Mouse (Mus musculus): ENCODE data around the gene Nr2f1. TPM values are rescaled to one million over a fixed set of nuclear protein-coding genes. Genes with fewer than 3 reads are reported as not detected.
A peak's percentile ranks its signal among the peaks of the same experiment; 100 is the strongest.
"Not testable (repeated sequence)": the region's sequence is repeated elsewhere in the genome, so short reads cannot be mapped to it uniquely, and the experiment has no call there.

The Nr2f1 gene
- 6.0 and 13.8 TPM in 2 replicates for polyA plus RNA-seq (2016; fragmentation: Nextera tagmentation; extraction: Ambion mirVana)

GRCm38 (mm10) chr13:78199642-78200160 lies at the start of gene Nr2f1:
Gene Nr2f1, minus strand, starts transcription at chr13:78199757.
- Histone ChIP-seq H3K4me3 (peak within 1 kb of the TSS; percentile 88), H3K9me3 (no peaks in the 10 kb centered on the region)
- 2% methylated on average over 14 of the region's 14 CpGs for WGBS

GRCm38 (mm10) chr13:78221680-78222079 lies 22.1 kb upstream of the Nr2f1 start:
- H3K27ac ChIP-seq = no peak overlapping the region
- H3K9me3 ChIP-seq = no peaks in the 10 kb centered on the region
- WGBS = 88% methylated on average over 3 of the region's 3 CpGs
- no peaks in the 10 kb centered on the region for H3K36me3 ChIP-seq
- H3K27me3 ChIP-seq (ENCODE audit: insufficient read depth, poor library complexity, severe bottlenecking) = no peaks in the 10 kb centered on the region
- H3K4me1 ChIP-seq = no peaks in the 10 kb centered on the region
- H3K4me3 ChIP-seq = no peak overlapping the region
- DNase-seq (ENCODE audit: low spot score) = no peak

More at GRCm38 (mm10) chr13:78199642-78200160, at the start of gene Nr2f1:
- Histone ChIP-seq H3K4me1 (peaks cover 23% of the 10 kb centered on the region), H3K27ac (peak within 1 kb of the TSS; percentile 95), H3K27me3 (ENCODE audit: insufficient read depth, poor library complexity, severe bottlenecking) (peaks cover 21% of the 10 kb centered on the region), H3K36me3 (0 out of 2 replicates have a peak, but pooled peaks cover 8% of the 10 kb centered on the region)
- no peak for DNase-seq (ENCODE audit: low spot score)

GRCm38 (mm10) chr13:78220238-78220637 lies 20.7 kb upstream of the Nr2f1 start:
- H3K27ac ChIP-seq; H3K9me3 ChIP-seq; H3K27me3 ChIP-seq (ENCODE audit: insufficient read depth, poor library complexity, severe bottlenecking); DNase-seq (ENCODE audit: low spot score); H3K4me3 ChIP-seq; H3K4me1 ChIP-seq; H3K36me3 ChIP-seq: not testable (repeated sequence)
- 84% methylated on average over 6 of the region's 6 CpGs for WGBS

- Histone ChIP-seq H3K36me3 (no peaks in the 10 kb centered on the region), H3K4me1 (peaks cover 12% of the 10 kb centered on the region), H3K27ac (no peak overlapping the region), H3K9me3 (no peaks in the 10 kb centered on the region), H3K27me3 (ENCODE audit: insufficient read depth, poor library complexity, severe bottlenecking) (peaks cover 39% of the 10 kb centered on the region), H3K4me3 (no peak overlapping the region)
- DNase-seq (ENCODE audit: low spot score) = no peak
- WGBS = 58% methylated on average over 2 of the region's 2 CpGs
Measured at GRCm38 (mm10) chr13:78215223-78215622, 15.7 kb upstream of the Nr2f1 start.

GRCm38 (mm10) chr13:78213155-78213554 lies 13.6 kb upstream of the Nr2f1 start:
- no peak for DNase-seq (ENCODE audit: low spot score)
- 37% methylated on average over 2 of the region's 2 CpGs for WGBS
- no peaks in the 10 kb centered on the region for H3K36me3 ChIP-seq
- H3K27me3 ChIP-seq (ENCODE audit: insufficient read depth, poor library complexity, severe bottlenecking) = peaks cover 58% of the 10 kb centered on the region
- peaks cover 21% of the 10 kb centered on the region for H3K4me1 ChIP-seq
- H3K27ac ChIP-seq = no peak overlapping the region
- no peaks in the 10 kb centered on the region for H3K9me3 ChIP-seq
- no peak overlapping the region for H3K4me3 ChIP-seq

- H3K9me3 ChIP-seq = no peaks in the 10 kb centered on the region
- peaks cover 21% of the 10 kb centered on the region for H3K4me1 ChIP-seq
- no peaks in the 10 kb centered on the region for H3K36me3 ChIP-seq
- DNase-seq (ENCODE audit: low spot score) = no peak
- H3K4me3 ChIP-seq = no peak overlapping the region
- no peak overlapping the region for H3K27ac ChIP-seq
- peaks cover 64% of the 10 kb centered on the region for H3K27me3 ChIP-seq (ENCODE audit: insufficient read depth, poor library complexity, severe bottlenecking)
- WGBS = 20% methylated on average over 15 of the region's 15 CpGs
Measured at GRCm38 (mm10) chr13:78212111-78212510, 12.6 kb upstream of the Nr2f1 start.

GRCm38 (mm10) chr13:78211231-78212010 lies 11.9 kb upstream of the Nr2f1 start:
- H3K4me1 ChIP-seq = peaks cover 21% of the 10 kb centered on the region
- H3K27me3 ChIP-seq (ENCODE audit: insufficient read depth, poor library complexity, severe bottlenecking) = peaks cover 69% of the 10 kb centered on the region
- H3K27ac ChIP-seq = no peak overlapping the region
- no peaks in the 10 kb centered on the region for H3K9me3 ChIP-seq
- no peak overlapping the region for H3K4me3 ChIP-seq
- 11% methylated on average over 14 of the region's 14 CpGs for WGBS
- no peak for DNase-seq (ENCODE audit: low spot score)
- H3K36me3 ChIP-seq = no peaks in the 10 kb centered on the region

GRCm38 (mm10) chr13:78210748-78211089 lies 11.2 kb upstream of the Nr2f1 start:
- no peak for DNase-seq (ENCODE audit: low spot score)
- no peaks in the 10 kb centered on the region for H3K36me3 ChIP-seq
- H3K4me1 ChIP-seq = peaks cover 21% of the 10 kb centered on the region
- no peaks in the 10 kb centered on the region for H3K9me3 ChIP-seq
- H3K4me3 ChIP-seq = peak overlapping the region; percentile 58
- 2% methylated on average over 13 of the region's 13 CpGs for WGBS
- peaks cover 74% of the 10 kb centered on the region for H3K27me3 ChIP-seq (ENCODE audit: insufficient read depth, poor library complexity, severe bottlenecking)
- H3K27ac ChIP-seq = no peak overlapping the region

GRCm38 (mm10) chr13:78210029-78210747 lies 10.6 kb upstream of the Nr2f1 start:
- no peak for DNase-seq (ENCODE audit: low spot score)
- H3K27me3 ChIP-seq (ENCODE audit: insufficient read depth, poor library complexity, severe bottlenecking) = peaks cover 79% of the 10 kb centered on the region
- WGBS = under 1% methylated on average over 38 of the region's 38 CpGs
- peaks cover 21% of the 10 kb centered on the region for H3K4me1 ChIP-seq
- H3K27ac ChIP-seq = no peak overlapping the region
- H3K9me3 ChIP-seq = no peaks in the 10 kb centered on the region
- no peaks in the 10 kb centered on the region for H3K36me3 ChIP-seq
- peak overlapping the region; percentile 58 for H3K4me3 ChIP-seq

GRCm38 (mm10) chr13:78209611-78210028 lies 10.1 kb upstream of the Nr2f1 start:
- H3K27me3 ChIP-seq (ENCODE audit: insufficient read depth, poor library complexity, severe bottlenecking) = peaks cover 85% of the 10 kb centered on the region
- H3K27ac ChIP-seq = 0 out of 2 replicates have a peak overlapping the region, but pooled peaks have one; percentile 23
- H3K9me3 ChIP-seq = no peaks in the 10 kb centered on the region
- WGBS = under 1% methylated on average over 12 of the region's 12 CpGs
- no peak for DNase-seq (ENCODE audit: low spot score)
- peaks cover 21% of the 10 kb centered on the region for H3K4me1 ChIP-seq
- peak overlapping the region; percentile 58 for H3K4me3 ChIP-seq
- H3K36me3 ChIP-seq = no peaks in the 10 kb centered on the region

GRCm38 (mm10) chr13:78208689-78209410 lies 9.3 kb upstream of the Nr2f1 start:
- Histone ChIP-seq H3K36me3 (no peaks in the 10 kb centered on the region), H3K9me3 (no peaks in the 10 kb centered on the region), H3K4me1 (peaks cover 23% of the 10 kb centered on the region), H3K27ac (no peak overlapping the region), H3K4me3 (0 out of 2 replicates have a peak overlapping the region, but pooled peaks have one; percentile 58), H3K27me3 (ENCODE audit: insufficient read depth, poor library complexity, severe bottlenecking) (peaks cover 86% of the 10 kb centered on the region)
- DNase-seq (ENCODE audit: low spot score) = no peak
- 12% methylated on average over 14 of the region's 14 CpGs for WGBS

GRCm38 (mm10) chr13:78207796-78208645 lies 8.5 kb upstream of the Nr2f1 start:
- no peak for DNase-seq (ENCODE audit: low spot score)
- Histone ChIP-seq H3K4me1 (peaks cover 23% of the 10 kb centered on the region), H3K27ac (no peak overlapping the region), H3K36me3 (no peaks in the 10 kb centered on the region), H3K9me3 (no peaks in the 10 kb centered on the region), H3K4me3 (no peak overlapping the region), H3K27me3 (ENCODE audit: insufficient read depth, poor library complexity, severe bottlenecking) (peaks cover 77% of the 10 kb centered on the region)
- 8% methylated on average over 12 of the region's 12 CpGs for WGBS
